Mouse (Mus musculus) gastrocnemius, postnatal 25 days (tissue): ENCODE results near the gene Klhl41. TPM values are rescaled to one million over a fixed set of nuclear protein-coding genes. Genes with fewer than 3 reads are reported as not detected.
A peak's percentile ranks its signal among the peaks of the same experiment; 100 is the strongest.
"Not testable (repeated sequence)": the region's sequence is repeated elsewhere in the genome, so short reads cannot be mapped to it uniquely, and the experiment has no call there.

Experiments used
- DNase-seq: peaks from one replicate; pipeline ENCODE4 v3.0.0; 2022
- long read RNA-seq, 2 experiments: library from polyadenylated mRNA; stranded (forward); transcript quantifications; one replicate each; pipeline ENCODE4 v2.0.0; 2021
- total RNA-seq, 2 experiments: library from RNA; stranded (reverse); gene quantifications; 1 replicate in 1 of 2; 2 replicates in 1 of 2; pipeline ENCODE4 v1.2.3; 2021

The Klhl41 gene
- total RNA-seq = 100 to 1,000 TPM; 488 to 676 TPM
- long read RNA-seq, experiment 1, transcript Klhl41-201 (6 exons, 2,529 nt) = major isoform, 54 of 76 reads
- long read RNA-seq, experiment 1, partial matches to known transcripts = 19 of 76 reads
- long read RNA-seq, experiment 1, other reads (novel, unspliced or antisense) = 3 of 76 reads
- long read RNA-seq, experiment 2, transcript Klhl41-201 (6 exons, 2,529 nt) = major isoform, 104 of 125 reads
- long read RNA-seq, experiment 2, partial matches to known transcripts = 6 of 125 reads
- long read RNA-seq, experiment 2, other reads (novel, unspliced or antisense) = 15 of 125 reads

- DNase-seq = peak; percentile 32
Measured at GRCm38 (mm10) chr2:69669853-69670252, at the start of gene Klhl41. Klhl41 (plus strand) TSS chr2:69670120.

- no peak for DNase-seq
Measured at GRCm38 (mm10) chr2:69629215-69629614, 40.7 kb upstream of the Klhl41 start.

DNA sequence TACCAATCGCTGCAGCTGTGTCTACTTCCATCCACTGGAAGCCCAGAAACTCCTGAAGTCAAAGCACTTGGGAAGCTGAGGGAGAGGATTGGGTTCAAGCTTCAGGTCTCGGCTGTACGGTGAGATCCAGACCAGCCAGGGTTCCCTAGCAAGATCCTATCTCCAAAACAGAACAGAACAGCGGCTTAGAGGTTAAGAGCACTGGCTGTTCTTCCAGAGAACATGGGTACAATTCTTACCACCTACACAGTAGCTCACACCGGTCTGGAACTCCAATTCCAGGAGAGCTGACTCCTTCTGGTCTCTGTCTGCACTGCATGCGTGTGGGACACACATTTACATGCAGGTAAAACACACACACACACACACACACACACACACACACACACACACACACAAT is 40.0 kb upstream of the Klhl41 start:
- no peak for DNase-seq

DNA sequence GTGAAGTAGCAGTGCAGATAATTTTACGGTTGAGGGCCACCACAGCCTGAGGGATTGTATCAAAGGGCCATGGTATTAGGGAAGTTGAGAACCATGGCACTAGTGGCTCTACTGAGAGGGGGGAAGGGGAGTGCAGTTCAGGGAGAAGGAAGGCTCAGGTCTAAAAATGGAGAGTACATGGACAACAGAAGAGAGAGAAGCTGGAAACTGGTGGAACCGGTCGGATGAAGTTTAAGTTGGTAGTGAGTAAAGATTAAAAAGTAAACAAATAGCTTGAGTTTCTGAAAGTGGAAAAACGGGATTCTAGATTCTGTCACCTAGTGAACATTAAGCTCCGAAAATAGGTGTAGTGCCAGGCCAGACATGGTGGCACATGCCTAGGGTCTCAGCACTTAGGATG is 39.1 kb upstream of the Klhl41 start:
- DNase-seq = no peak

- DNase-seq = no peak
Measured at GRCm38 (mm10) chr2:69631449-69631848, 38.5 kb upstream of the Klhl41 start.

GRCm38 (mm10) chr2:69635064-69635701 is 34.7 kb upstream of the Klhl41 start:
- no peak for DNase-seq

DNA sequence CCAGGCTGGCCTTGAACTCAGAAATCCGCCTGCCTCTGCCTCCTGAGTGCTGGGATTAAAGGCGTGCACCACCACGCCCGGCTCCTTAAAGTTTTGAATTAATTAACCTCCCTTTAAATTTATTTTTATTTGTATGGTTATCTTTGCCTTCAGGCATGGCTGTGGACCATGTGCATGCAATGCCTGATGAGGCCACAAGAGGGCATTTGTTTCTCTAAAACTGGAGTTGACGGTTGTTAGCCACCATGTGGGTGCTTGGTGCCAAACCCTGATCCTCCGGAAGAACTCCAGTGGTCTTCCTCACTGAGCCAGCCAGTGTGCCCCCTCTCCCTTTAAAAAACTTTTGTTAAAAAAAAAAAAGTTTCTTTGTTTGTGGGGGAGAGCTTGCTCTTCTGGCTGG is 34.1 kb upstream of the Klhl41 start:
- DNase-seq = no peak

GRCm38 (mm10) chr2:69637989-69638388 is 31.9 kb upstream of the Klhl41 start:
- not testable (repeated sequence) for DNase-seq

- DNase-seq = no peak
Measured at GRCm38 (mm10) chr2:69640100-69640499, 29.8 kb upstream of the Klhl41 start.

DNA sequence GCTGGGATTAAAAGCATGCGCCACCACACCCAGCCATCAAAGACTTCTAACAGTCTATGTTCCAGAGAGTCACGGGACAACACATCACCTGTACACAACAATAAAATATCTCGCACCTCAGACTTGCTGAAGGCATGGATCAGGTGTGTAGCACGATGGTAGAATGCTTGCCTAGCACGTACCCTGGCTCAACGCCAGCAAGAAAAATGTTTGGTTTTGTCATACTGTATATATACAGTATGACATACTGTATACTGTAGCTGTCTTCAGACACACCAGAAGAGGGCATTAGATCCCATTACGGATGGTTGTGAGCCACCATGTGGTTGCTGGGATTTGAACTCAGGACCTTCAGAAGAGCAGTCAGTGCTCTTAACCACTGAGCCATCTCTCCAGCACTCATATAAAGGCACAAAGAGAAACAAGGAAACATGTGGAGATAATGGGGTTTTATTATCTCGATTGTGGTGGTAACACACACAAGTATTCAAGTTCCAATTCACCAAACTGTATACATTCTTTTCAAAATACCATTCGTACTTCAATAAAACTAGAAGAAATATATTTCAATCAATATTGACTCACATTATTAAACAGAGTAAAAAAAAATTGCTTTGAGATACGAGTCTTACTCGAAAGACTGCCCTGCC is 24.8 kb upstream of the Klhl41 start:
- DNase-seq = no peak

DNA sequence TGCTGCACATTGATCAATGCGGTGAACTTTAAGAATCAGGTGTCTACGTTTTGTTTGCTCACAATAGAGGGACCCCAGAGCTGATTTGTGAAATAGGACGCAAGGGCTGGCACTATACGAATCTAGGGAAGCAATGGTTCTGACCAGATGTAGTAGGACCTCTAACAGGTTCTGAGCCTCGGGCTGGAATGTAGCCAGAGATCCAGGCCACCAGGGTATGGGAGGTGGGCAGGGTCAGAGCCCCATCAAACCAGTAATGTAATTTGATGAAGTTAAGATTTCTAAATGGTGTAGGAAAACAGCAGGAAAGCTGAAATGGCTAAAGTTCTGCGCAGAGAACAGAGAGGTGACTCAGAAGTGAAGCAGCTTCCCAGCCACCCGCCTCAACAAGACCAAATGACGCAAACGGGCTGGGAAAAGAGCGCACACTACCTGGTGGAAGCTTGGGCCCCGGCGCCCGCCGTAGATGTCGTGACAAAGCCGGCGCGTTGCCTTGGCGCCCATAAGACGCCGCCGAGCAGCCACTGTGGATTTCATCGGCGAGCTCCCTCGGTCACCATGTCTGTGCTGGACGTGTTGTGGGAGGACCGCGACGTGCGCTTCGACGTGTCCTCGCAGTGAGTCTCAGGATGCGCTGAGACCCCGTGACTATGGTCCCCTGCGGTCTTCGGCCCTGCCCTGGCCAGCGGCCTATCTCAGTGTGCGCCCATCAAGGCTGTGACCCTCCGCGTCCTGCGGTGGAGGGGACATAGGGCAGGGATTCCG is 23.0 kb upstream of the Klhl41 start, which contains the start of gene Bbs5:
TSS of gene Bbs5 (plus strand) at position 446 of the 765 bp plus-strand sequence.
- DNase-seq = peak; percentile 84

- no peak for DNase-seq
Measured at GRCm38 (mm10) chr2:69649716-69650115, 20.2 kb upstream of the Klhl41 start.

DNA sequence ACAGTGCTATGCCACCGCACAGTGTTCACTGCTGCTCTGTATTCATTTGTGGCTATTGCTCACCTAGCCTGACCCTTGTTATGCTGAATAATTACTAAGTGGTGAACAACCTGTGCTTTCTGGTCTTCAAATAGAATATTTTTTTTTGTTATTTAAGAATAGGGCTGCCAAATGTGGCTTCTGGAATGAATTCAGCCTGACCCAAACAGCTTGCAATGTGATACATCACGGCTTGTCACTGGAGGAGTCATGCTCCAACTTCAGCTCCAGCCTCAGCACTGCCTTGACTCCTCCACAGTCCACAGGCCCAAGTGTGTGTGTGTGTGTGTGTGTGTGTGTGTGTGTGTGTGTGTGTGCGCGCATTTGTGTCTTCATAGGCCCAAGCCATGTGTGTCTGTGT is 10.6 kb upstream of the Klhl41 start:
- no peak for DNase-seq

DNA sequence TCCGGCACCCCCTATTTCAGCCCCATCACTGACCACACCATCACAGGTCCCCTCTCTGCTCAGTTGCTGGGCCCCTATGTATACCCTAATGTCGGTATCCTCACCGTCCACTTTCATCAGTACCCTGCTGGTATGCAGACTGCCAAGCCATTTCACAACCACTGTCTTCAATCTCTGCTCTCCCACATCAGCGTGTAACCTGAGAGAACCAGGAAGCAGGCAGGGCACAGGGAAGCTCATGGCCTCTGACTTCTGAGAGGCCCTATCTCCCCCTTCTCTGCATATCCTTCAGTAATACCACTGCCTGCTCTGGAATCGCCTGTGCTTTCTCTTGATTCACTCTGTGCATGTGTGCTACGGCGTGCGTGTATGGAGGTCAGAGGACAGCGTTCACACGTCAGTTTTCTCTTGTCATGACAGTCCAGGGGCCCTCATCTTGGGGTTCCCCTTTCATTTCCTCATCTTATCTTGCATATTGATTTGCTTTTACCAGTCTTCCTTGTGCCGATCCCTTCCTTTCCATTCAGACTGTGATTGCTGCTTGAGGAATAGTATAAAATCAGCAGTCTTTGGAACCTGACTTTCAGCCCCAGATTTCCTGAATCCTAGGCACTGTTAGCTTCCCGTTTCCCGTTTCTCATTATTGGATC is 6.0 kb upstream of the Klhl41 start:
- no peak for DNase-seq

DNA sequence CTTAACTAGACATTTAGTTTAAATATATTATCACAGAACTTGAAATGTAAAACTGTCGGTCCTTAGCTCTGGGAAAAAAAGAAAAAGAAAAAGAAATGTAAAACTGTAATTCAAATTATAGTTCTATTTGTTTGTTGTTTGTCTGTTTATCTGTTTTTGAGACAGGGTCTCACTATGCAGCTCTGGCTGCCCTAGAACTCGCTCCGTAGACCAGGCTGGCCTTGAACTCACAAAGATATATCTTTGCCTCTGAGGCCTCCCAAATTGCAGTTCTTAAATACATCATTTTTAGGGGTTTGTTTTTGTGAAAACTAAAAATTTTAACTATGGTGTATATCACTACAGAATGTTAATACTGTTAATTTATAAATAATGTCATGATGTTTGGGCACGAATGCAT is 2.3 kb upstream of the Klhl41 start:
- DNase-seq = no peak

DNA sequence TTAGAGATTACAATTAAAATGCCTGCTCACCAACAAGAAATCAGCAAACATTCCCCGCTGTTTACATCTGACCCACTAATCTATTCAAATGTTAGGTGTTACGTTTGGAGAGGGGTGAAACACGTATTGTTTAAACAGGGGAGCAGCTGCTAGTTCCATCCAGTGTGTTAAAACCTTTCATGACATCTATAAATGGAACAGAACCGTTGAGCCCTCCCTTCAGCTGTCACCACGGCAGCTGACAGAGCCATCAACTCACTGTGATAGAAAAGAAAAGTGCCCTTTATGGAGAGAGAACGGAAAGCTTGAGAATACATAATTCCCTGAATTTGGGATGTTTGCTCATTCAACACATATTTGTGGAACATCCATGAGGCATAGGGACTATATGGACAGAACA is 1.5 kb upstream of the Klhl41 start:
- DNase-seq = no peak

DNA sequence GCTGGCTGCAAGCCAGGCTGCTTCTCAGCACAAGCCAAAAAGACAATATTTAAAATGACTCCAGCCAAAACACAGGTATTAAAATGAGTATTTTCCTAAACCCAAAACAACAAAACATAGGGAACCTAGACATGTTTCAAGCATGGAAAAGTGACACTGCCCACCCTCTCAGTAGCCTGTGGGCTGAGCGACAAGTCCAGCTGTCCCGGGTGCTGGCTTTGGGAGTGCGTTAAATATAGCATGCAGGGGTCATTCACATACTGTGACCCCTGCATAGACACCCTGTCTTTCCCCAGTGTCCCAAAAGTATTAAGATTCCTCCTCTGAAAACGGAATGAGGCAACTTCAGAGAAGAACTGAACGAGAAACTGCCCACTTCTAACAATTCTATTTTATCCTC is 3.8 kb downstream of the Klhl41 start:
- peak; percentile 27 for DNase-seq

DNA sequence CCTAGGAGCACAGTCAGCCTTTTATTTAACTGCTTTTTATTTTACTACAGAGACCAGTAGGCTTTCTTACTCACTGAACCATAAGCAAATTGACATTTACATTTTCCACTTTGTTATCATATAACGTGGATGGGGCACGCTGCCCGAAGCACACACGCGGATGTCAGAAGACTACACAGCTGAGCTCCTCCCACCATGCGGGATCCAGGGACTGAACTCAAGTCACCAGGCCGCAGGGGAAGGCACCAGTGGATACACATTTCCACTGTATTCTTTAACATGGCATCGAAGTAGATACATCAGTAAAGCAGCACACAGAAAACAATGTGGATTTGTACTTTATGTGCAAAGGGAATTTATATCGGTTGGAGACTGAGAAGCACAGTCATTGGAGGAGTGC is 5.3 kb downstream of the Klhl41 start:
- DNase-seq = no peak

GRCm38 (mm10) chr2:69676713-69677112 is 6.8 kb downstream of the Klhl41 start:
- no peak for DNase-seq

- DNase-seq = not testable (repeated sequence)
Measured at GRCm38 (mm10) chr2:69677215-69677614, 7.3 kb downstream of the Klhl41 start.

DNA sequence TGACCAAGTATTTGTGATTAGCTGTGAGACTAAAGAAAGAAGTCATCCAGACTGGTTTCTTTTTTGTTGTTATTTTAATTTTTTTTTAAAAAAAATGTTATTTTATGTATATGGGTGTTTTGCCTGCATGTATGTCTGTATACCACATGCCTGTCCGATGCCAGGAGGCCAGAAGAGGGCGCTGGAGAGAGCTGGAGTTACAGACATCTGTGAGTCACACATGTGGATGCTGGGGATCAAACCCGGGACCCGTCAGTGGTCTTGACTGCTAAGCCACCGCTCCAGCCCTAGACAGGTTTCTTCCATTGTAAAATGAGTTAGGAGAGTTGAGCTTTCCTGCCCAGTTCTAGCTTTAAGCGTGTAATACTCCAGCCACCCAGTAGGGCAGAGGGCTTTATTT is 10.1 kb downstream of the Klhl41 start:
- DNase-seq = no peak

- no peak for DNase-seq
Measured at GRCm38 (mm10) chr2:69681931-69682330, 12.0 kb downstream of the Klhl41 start.
